Mouse (Mus musculus) stomach, postnatal 0 days (tissue): ENCODE data around the gene Chst11.

Experiments
- CTCF ChIP-seq: IDR thresholded peaks from 2 replicates; pipeline ENCODE4 v1.5.1; 2016; ENCODE audit warnings: antibody characterized with exemption, low read depth, mild to moderate bottlenecking, moderate library complexity
- EP300 ChIP-seq: optimal IDR thresholded peaks from 2 replicates; pipeline ENCODE3; 2016; ENCODE audit warnings: antibody characterized with exemption

DNA sequence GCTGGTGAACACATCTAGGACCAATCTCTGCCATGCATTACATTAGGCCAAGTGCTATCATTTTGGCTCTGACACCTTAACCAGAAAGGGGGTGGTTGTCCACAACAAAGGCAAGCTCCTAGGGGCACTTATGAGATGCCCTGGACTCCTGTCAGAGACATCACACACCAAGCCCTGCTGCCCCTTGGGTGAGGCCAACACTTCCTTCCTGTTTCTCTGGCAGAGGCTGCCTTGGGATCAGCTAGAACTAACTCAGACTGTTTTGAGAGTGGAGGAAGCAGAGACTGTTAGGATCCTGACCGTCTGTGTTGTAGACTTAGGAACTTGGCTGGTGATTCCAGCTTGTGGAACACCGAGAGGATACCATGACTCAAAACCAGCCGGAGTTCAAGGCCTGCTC, 248.7 kb downstream of the Chst11 start:
- TF ChIP-seq CTCF (no peak), EP300 (no peak)
